Mouse (Mus musculus) adrenal gland, postnatal 36 days (tissue): ENCODE measurements around the gene Mettl23. TPM values are rescaled to one million over a fixed set of nuclear protein-coding genes. Genes with fewer than 3 reads are reported as not detected.
"Not testable (repeated sequence)": the region's sequence is repeated elsewhere in the genome, so short reads cannot be mapped to it uniquely, and the experiment has no call there.

ENCODE experiments used
- DNase-seq, 2 experiments: peaks; one replicate each; pipeline ENCODE4 v3.0.0; 2021; ENCODE audit warnings: mixed read lengths in 1 of 2
- total RNA-seq, 2 experiments: library from RNA; stranded (reverse); gene quantifications; 2 replicates each; pipeline ENCODE4 v1.2.3; 2021

Mettl23 gene
- total RNA-seq, 2 experiments from 2014 or later, result 31.2 to 36.2 TPM

DNA sequence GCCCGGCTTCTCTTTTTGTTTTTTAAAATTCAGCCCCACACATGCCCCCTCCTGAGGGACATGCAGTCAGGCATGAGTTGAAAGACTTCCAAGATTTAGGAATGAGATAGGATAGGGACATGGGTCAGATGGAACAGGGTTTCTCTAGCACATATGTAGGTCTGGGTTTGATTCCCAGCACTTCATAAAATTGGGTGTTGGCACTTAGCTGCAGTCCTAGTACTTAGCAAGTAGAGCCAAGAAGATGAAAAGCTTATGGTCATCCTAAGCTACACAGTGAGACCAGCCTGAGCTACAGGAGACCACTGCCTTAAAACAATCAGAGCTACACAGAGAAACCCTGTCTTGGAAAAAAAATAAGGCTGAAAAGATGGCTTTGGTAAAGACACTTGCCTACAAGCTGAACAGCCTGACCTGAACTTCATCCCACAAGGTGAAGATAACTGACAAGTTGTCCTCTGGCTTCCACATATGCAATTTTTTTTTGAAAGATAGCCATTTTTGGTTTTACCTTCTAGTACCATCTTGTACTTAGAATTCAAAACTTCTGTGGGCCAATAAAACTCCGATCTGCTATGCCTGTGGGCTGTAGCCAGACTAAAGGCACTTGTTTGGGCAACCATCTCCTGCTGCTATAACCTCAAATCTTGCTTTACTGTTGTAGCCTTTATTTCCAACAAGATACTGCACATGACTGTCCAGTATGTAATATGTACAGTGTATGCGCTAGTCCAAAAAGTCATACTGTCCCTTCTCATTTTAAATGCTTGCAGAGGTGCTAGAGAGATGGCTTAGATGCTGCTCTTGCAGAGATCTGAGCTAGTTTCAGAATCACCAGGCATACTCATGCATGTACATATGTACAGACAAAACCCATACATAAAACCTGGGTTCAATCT is 4.4 kb downstream of the Mettl23 start:
- no peak for DNase-seq

GRCm38 (mm10) chr11:116848086-116848876 is 5.2 kb downstream of the Mettl23 start:
- DNase-seq, result no peak

- not testable (repeated sequence) for DNase-seq
Observed at GRCm38 (mm10) chr11:116848877-116849178, 5.8 kb downstream of the Mettl23 start.

GRCm38 (mm10) chr11:116849587-116849986 is 6.5 kb downstream of the Mettl23 start:
- DNase-seq, result no peak

GRCm38 (mm10) chr11:116850085-116850484 is 7.0 kb downstream of the Mettl23 start:
- DNase-seq, result no peak

DNA sequence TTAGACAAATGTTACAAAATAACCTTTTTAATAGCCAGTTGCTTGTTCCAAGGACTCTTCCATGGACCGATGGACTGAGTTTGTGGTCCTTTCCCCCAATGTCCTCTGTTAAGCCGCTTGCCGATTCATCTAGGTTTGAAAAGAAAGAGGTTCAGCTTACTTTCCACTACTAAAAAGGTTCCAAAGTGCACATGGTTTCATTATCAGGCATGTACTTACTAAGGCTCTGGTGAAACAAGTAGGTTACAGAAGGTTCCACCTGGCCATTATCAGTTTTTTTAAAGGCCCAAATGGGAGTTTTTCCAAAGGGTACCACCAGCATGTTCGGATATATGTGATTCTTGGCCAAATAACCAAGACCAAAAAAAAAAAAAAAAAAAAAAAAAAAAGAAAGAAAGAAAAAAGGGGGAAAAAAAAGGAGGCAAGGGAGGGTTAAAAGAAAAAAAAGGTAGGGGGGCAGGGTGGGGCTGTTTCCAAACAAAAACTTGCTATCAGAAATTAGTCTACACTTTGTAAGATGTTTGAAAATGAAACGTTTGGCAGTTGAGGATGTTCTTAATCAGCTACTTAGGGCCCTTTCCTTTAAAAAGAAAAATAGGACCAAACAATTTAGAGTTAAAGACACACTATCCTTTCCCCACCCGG is 7.9 kb downstream of the Mettl23 start:
- no peak for DNase-seq

- no peak for DNase-seq
Observed at GRCm38 (mm10) chr11:116851576-116852290, 8.7 kb downstream of the Mettl23 start.

- DNase-seq, result peak; percentile 90 to 94
Observed at GRCm38 (mm10) chr11:116852291-116852890, 9.3 kb downstream of the Mettl23 start, which contains the start of gene Mfsd11. TSS of gene Mfsd11 (plus strand) at chr11:116852440.

GRCm38 (mm10) chr11:116852891-116853511 is 9.9 kb downstream of the Mettl23 start, which contains the start of gene Srsf2:
TSS of gene Srsf2 (minus strand) at chr11:116853094.
- DNase-seq, result peak; percentile 95 to 97

DNA sequence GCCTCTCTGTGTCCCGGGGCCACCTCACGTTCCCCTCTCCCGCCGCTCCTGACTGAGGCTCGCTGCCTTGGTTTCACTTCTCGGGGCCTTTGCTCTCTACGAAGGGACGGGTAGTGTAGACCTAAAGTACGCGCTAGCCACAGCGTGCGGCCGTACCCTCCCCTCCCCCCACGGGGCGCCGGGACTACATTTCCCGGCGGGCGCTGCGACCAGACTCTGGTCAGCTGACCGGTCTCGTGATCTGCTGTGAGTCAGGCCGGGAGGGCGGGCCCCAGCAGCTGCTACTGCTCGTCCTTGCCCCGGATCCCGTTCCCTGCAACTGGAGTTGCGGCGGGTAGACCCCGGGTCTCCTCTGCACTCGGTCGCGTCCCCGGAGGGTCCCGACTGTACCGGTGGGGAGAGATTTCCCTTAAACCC is 10.4 kb downstream of the Mettl23 start:
- peak; percentile 99 for DNase-seq

GRCm38 (mm10) chr11:116854279-116854678 is 11.2 kb downstream of the Mettl23 start:
- no peak for DNase-seq

DNA sequence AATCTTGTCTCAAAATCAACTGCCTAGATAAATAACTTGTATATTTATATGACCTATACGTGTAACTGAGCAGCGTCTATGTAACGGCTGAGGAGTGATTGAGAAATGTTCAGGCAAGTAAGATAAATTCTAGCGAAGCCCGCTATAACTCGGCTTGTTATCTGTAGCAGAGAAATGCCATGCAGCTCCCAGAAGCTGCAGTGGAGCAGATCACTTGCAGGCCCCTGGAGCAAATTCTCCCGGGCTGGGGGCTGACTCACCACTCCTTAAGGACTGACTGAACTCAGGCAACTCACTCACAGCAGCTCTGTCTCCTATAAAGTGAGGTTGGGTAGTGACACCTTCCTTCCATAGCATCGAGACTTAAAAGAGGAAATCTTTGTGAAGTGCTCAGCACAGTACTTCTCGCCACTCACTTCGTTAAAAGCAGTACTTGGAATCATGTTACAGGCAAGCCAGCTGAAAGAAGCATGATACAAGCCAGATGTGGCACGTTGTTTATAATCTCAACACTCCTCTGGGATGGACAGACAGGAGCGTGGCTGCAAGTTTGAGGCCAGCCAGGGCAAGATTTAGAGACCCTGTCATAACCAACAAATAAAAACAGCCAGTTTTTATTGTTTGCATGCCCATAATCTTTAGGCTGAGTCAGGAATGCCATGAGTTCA is 14.2 kb downstream of the Mettl23 start:
- no peak for DNase-seq

GRCm38 (mm10) chr11:116864444-116864843 is 21.4 kb downstream of the Mettl23 start:
- DNase-seq, result peak; percentile 45 to 57

DNA sequence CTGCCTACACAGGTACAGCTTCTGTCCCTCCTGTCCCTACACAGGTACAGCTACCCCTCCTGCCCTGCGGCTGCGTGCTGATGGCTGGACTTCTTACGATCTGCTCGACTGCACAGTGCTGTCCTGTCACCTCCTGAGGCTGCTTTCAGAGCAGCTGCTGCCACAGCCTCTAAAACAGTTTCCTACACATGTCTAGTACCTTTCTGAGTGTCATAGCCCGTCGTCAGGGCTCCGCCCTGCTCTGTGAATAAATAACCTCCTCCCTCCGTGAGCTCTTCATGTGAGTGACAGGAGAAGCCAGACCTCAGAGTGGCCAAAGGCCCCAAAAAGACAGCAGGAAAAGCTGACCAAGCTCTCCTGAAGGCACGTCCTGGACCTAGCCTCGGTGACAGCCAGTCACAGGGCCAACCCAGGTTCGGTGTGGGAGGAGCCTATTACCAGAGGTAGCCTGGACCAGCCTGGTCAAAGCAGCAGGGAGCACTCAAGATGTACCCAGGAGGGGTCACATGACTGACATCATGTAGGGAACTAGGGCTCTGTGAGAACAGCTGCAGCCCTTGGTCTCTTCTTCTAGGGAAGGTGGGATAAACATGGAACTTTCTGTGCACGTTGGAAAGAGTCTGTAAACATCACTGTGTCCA is 23.0 kb downstream of the Mettl23 start:
- DNase-seq, result no peak

- DNase-seq, result peak; percentile 25 to 53
Observed at GRCm38 (mm10) chr11:116868129-116868528, 25.1 kb downstream of the Mettl23 start.

GRCm38 (mm10) chr11:116869223-116869622 is 26.1 kb downstream of the Mettl23 start:
- DNase-seq, result no peak

GRCm38 (mm10) chr11:116869641-116870040 is 26.6 kb downstream of the Mettl23 start:
- no peak for DNase-seq

DNA sequence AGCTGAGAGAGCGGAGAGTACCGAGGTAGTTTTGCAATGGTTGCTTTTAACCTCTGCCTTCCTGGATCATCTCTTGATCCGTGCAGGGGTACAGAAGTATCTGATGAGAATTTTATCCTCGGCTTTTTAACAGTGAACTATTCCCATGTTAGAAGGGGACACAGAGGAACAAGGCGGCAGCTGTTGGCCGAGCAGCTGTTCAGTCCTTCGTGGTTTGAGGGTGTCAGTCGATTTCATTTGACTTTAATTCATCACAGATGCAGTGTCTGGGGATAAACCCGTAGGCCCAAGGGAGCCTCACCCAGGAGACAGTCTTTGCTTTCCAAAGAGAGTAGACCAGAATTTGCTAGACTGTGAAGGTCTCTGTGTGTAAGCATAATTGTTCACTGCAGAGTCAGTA is 28.5 kb downstream of the Mettl23 start:
- DNase-seq, result no peak

GRCm38 (mm10) chr11:116873987-116874386 is 30.9 kb downstream of the Mettl23 start:
- DNase-seq, result no peak

GRCm38 (mm10) chr11:116878454-116878853 is 35.4 kb downstream of the Mettl23 start:
- DNase-seq, result peak; percentile 23 to 24
